Mouse (Mus musculus) WW6 (cell line): Measurements from ENCODE around the gene 5730507C01Rik.

ENCODE experiments used
- DNase-seq: peaks from one replicate; pipeline ENCODE4 v3.0.0-alpha.2; 2013; ENCODE audit warnings: low read depth, low spot score

Gene 5730507C01Rik

DNA sequence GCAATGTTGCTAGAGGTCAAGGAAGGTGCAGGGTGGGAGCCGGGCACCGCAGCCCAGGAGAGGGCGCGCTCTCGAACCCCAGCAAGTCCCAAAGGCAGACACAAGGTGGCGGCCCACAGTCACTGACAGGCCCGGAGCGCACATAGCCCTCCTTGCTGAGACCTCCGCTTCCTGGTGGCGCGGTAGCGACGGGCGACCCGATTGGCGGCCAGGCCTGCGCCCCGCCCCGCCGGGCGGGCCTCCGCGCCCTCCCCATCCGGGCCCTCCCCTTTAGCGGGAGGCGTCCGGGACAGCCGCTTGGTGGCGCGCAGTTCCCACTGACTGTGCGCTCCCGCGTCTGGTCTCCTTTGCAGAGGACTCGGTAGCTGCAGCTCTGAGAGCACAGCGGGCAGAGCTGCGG, at the start of gene 5730507C01Rik:
Gene 5730507C01Rik (plus strand): TSS at position 340 of the 400 bp plus-strand sequence.
- peak; percentile 76 for DNase-seq

GRCm38 (mm10) chr12:18514616-18515015, 306 bp downstream of the 5730507C01Rik start:
- peak; percentile 3 for DNase-seq

DNA sequence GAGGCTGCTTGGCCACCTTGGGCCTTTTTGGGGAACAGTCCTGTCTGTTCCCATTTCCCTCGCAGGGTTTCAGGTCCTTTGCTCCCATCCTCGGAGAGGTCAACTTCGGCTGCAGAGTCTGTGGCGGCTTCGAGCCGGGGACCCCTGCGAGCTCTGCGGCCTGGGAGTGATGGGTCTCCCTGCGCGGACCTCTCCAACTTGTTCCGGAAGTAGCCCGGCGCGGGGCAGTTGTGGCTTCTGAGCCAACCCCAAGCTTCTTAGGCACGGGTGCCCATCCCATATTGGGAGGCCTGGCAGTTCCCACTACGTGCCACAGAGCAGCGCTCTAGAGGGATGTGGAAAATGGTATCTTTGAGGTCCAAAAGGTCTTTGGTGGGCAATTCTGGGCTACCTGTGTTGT, 767 bp downstream of the 5730507C01Rik start:
- peak; percentile 22 for DNase-seq
